Mouse (Mus musculus) frontal cortex, postnatal 10 days (tissue): ENCODE results near the gene Polr2m.

ENCODE experiments used
- DNase-seq, 2 experiments: peaks; one replicate each; pipeline ENCODE4 v3.0.0; 2022; ENCODE audit warnings: low spot score in 2 of 2, mixed read lengths in 1 of 2

The Polr2m gene

DNA sequence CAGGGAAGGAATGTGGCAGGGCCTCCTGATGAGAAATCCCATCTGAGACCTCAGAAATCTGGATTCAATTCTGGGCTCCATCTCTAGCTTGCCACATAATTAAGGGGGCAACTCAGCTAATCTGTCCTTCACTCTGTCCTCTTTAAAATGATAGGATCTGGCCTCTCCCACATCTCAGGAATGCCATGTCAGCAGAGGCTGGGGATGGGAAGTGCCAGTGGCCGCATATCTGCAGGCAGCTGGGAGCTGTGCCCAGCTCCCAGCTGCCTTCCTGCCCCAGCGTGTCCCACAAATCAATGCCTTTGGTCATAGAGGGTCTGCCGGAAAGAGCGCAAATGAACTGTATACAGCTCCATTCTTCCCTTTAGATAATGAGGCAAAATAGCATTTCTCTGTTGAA, 18.3 kb downstream of the Polr2m start:
- DNase-seq: no peak

DNA sequence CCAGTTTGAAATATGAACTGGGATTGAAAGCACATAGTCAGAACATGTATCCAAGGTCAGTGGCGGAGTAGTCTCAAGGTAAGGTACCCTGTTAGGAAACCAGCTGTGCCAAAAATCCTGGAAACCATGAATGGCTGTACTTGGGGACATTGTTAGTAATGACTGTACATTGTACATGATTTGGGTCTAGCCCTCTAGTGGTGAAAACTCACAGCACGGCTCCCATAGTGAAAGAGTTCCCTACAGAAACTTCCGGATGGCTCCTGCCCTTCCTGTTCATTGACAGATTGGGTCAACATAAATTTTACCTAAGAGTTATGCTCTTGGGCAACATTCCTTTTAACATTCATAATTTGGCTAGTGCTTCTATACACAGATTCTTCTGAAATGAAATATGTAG, 19.6 kb downstream of the Polr2m start:
- peak in 1 of 2 experiments; percentile 20 for DNase-seq

DNA sequence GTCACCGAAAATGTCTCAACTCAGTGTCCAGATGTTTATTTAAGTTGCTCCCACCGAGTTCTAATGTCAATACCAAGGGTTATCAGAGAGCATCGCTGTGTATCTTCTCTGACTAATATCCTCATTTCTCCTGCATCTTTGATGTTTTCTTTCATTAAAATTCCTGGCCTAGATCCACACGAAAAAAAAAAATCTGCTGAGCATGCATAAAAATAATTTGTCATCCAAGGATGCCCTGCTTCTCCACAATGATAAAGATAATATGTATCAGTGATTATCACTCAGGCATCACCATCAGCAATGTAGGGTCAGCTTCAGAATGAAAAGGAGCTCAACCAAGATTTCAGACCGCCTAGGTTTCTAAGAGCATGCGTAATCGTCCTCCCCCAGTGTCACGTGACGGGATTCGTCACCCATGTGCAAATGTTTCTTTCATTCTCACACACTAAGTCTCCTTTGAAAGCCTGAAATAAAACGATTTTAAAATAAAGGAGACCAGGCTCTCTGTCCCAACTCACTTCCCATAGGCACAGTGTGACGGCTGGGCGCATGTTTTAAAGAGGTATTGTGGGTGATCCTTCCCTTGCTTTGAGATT, 22.6 kb downstream of the Polr2m start:
- no peak for DNase-seq

- DNase-seq: no peak
These were observed 29.0 kb downstream of the Polr2m start for GRCm38 (mm10) chr9:71456738-71457137.

DNA sequence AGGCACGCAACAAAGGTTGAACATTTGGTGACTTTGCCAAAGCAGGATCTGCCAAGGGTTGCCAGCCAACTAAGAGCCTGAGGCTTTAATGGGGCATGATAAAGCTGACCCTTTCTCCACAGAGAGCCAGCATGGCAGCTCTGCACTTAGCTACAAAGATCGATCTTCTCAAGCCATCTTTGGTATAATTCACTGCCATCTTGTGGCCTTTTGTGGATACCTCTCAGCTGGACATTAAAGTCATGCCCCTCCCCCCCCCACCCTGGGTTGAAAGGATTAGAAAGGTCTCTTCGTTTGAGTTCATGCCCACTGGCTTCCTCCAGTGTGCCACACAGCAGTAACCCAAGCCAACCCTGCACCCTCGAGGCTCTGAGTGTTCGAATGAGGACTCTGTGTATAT, 31.8 kb downstream of the Polr2m start:
- no peak for DNase-seq

- no peak for DNase-seq
These were observed 32.4 kb downstream of the Polr2m start for GRCm38 (mm10) chr9:71453352-71453751.

DNA sequence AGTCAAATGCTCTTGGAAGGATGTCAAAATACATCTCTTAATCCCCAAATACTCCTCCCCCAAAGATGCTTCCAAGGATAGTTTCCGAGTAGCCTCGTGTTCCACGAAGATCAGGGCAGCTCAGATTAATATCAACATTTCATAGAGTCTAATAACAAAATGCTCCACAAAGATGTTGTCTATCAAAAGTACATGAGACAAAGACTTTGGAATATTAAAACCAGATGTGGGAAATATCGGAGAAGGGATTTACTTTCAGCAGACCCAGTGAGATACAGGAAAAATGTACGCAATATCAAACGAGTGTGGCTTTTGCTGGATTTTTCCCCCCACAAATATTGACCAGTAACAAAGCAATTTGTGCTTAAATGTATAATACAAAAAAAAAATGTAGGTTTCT, 35.1 kb downstream of the Polr2m start:
- no peak for DNase-seq

- peak in 1 of 2 experiments; percentile 52 for DNase-seq
These were observed 38.2 kb downstream of the Polr2m start for GRCm38 (mm10) chr9:71447573-71447972.

- DNase-seq: no peak
These were observed 40.4 kb downstream of the Polr2m start for GRCm38 (mm10) chr9:71445308-71445707.

DNA sequence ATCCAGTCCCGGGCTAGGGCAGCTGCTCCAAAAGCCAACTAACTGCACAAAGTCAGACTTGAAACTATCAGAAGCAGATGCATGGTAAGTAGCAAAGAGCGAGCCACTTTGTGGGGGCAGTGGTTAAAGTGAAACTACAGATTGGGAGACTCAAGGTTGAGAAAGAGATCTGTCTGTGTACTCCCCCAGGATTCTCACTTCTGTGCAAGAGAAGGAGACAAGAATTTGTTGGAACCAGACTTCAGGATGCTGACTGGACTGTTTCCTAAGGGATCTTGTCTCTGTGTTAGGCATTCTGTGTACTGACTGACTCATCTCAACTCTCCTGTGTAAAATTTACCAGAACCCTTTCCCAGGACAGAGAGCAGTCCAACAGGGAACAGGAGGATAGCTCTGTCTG, 47.6 kb downstream of the Polr2m start:
- DNase-seq: no peak
